Mouse (Mus musculus) stomach, embryonic 14.5 days (tissue): Measurements from ENCODE around the gene Col4a4. TPM values are rescaled to one million over a fixed set of nuclear protein-coding genes. Genes with fewer than 3 reads are reported as not detected.

Experiments used
- ATAC-seq: fragments of 200-750 bp; cut with Nextera tagmentation; 2 replicates; pipeline ENCODE4 v1.8.0; 2017; ENCODE audit warnings: low read depth, moderate TSS enrichment; ENCODE audit not compliant: insufficient number of reproducible peaks, insufficient read depth, low FRiP score
- H3K27ac ChIP-seq: fragments of 300-500 bp; sonication (generic); 2 replicates; pipeline ENCODE4 v1.5.1; 2014; ENCODE audit warnings: mild to moderate bottlenecking, low read length, moderate library complexity, mixed read lengths
- H3K27me3 ChIP-seq: fragments of 300-500 bp; sonication (generic); 2 replicates; pipeline ENCODE4 v1.6.1; 2014; ENCODE audit warnings: low read length, control low read depth, mixed read lengths; ENCODE audit not compliant: control insufficient read depth, insufficient read depth
- H3K36me3 ChIP-seq: fragments of 300-500 bp; sonication (generic); 2 replicates; pipeline ENCODE4 v1.6.1; 2014; ENCODE audit warnings: mild to moderate bottlenecking, control low read depth, low read length, moderate library complexity, mixed read lengths; ENCODE audit not compliant: control insufficient read depth, insufficient read depth
- H3K4me1 ChIP-seq: fragments of 300-500 bp; sonication (generic); 2 replicates; pipeline ENCODE4 v1.6.1; 2014; ENCODE audit warnings: low read length, control low read depth, mixed read lengths; ENCODE audit not compliant: control insufficient read depth, insufficient read depth
- H3K4me2 ChIP-seq: fragments of 300-500 bp; sonication (generic); replicated peaks from 2 replicates; pipeline ENCODE4 v1.6.1; 2014; ENCODE audit warnings: low read depth, low read length, control low read depth
- H3K4me3 ChIP-seq: fragments of 300-500 bp; sonication (generic); 2 replicates; pipeline ENCODE4 v1.5.1; 2014; ENCODE audit warnings: low read depth, low read length, control low read depth
- H3K9ac ChIP-seq: fragments of 300-500 bp; sonication (generic); replicated peaks from 2 replicates; pipeline ENCODE4 v1.6.1; 2014; ENCODE audit warnings: low read depth, mild to moderate bottlenecking, control low read depth, low read length, moderate library complexity, mixed read lengths
- H3K9me3 ChIP-seq: fragments of 300-500 bp; sonication (generic); 2 replicates; pipeline ENCODE4 v1.6.1; 2016; ENCODE audit warnings: low read depth, low read length, control low read depth; ENCODE audit not compliant: control insufficient read depth
- WGBS: fragments of 180-500 bp; shearing (Covaris S2); extraction: QIAGEN DNeasy Blood & Tissue Kit; methylation state at CpG from one replicate; pipeline ENCODE4 v1.1.7; 2014; 5-methylcytosine and 5-hydroxymethylcytosine counted together
- polyA plus RNA-seq: library from polyadenylated mRNA; unstranded; fragments of >200 nt; fragmentation: Nextera tagmentation; extraction: Ambion mirVana; gene quantifications from 2 replicates; pipeline ENCODE4 v1.2.1, GENCODE M21; 2014

The Col4a4 gene
- polyA plus RNA-seq, 1 experiment from 2014 or later: 0.90 TPM

- Histone ChIP-seq H3K27ac (no peak overlapping the region), H3K36me3 (no peaks in the 10 kb centered on the region), H3K4me3 (no peak overlapping the region), H3K4me1 (no peaks in the 10 kb centered on the region), H3K4me2 (no peak overlapping the region), H3K9ac (no peak overlapping the region), H3K9me3 (no peaks in the 10 kb centered on the region), H3K27me3 (no peaks in the 10 kb centered on the region)
- ATAC-seq: no peak
- 61% methylated on average over 3 of the region's 3 CpGs for WGBS
Measured at GRCm38 (mm10) chr1:82414434-82415045, 172.1 kb downstream of the Col4a4 start.

- no peaks in the 10 kb centered on the region for H3K9me3 ChIP-seq
- H3K4me3 ChIP-seq: no peak overlapping the region
- no peak overlapping the region for H3K9ac ChIP-seq
- H3K27me3 ChIP-seq: no peaks in the 10 kb centered on the region
- no peaks in the 10 kb centered on the region for H3K36me3 ChIP-seq
- H3K4me2 ChIP-seq: no peak overlapping the region
- H3K27ac ChIP-seq: no peak overlapping the region
- no peak for ATAC-seq
- H3K4me1 ChIP-seq: no peaks in the 10 kb centered on the region
- WGBS: 47% methylated on average over 4 of the region's 4 CpGs
Measured at GRCm38 (mm10) chr1:82412085-82412484, 174.6 kb downstream of the Col4a4 start.

GRCm38 (mm10) chr1:82411521-82411920 lies 175.1 kb downstream of the Col4a4 start:
- Histone ChIP-seq H3K4me3 (no peak overlapping the region), H3K27me3 (no peaks in the 10 kb centered on the region), H3K9ac (no peak overlapping the region), H3K9me3 (no peaks in the 10 kb centered on the region), H3K4me2 (no peak overlapping the region), H3K36me3 (no peaks in the 10 kb centered on the region), H3K27ac (no peak overlapping the region), H3K4me1 (no peaks in the 10 kb centered on the region)
- 62% methylated on average over 5 of the region's 5 CpGs for WGBS
- ATAC-seq: no peak

- WGBS: 74% methylated on average over 3 of the region's 3 CpGs
Measured at GRCm38 (mm10) chr1:82410548-82410947, 176.1 kb downstream of the Col4a4 start.

GRCm38 (mm10) chr1:82409271-82409670 lies 177.4 kb downstream of the Col4a4 start:
- no peak for ATAC-seq
- WGBS: 93% methylated on average over 9 of the region's 9 CpGs

More at GRCm38 (mm10) chr1:82410548-82410947, 176.1 kb downstream of the Col4a4 start:
- H3K27me3 ChIP-seq: no peaks in the 10 kb centered on the region
- H3K4me1 ChIP-seq: no peaks in the 10 kb centered on the region
- H3K9me3 ChIP-seq: no peaks in the 10 kb centered on the region
- H3K4me3 ChIP-seq: no peak overlapping the region
- H3K36me3 ChIP-seq: no peaks in the 10 kb centered on the region
- ATAC-seq: no peak
- H3K9ac ChIP-seq: no peak overlapping the region
- H3K4me2 ChIP-seq: no peak overlapping the region
- no peak overlapping the region for H3K27ac ChIP-seq

GRCm38 (mm10) chr1:82407786-82408185 lies 178.9 kb downstream of the Col4a4 start:
- ATAC-seq: no peak
- Histone ChIP-seq H3K4me3 (no peak overlapping the region), H3K4me2 (no peak overlapping the region), H3K27ac (no peak overlapping the region), H3K27me3 (no peaks in the 10 kb centered on the region), H3K9ac (no peak overlapping the region), H3K4me1 (no peaks in the 10 kb centered on the region), H3K36me3 (no peaks in the 10 kb centered on the region), H3K9me3 (no peaks in the 10 kb centered on the region)
- 89% methylated on average over 3 of the region's 3 CpGs for WGBS

More at GRCm38 (mm10) chr1:82409271-82409670, 177.4 kb downstream of the Col4a4 start:
- H3K4me2 ChIP-seq: no peak overlapping the region
- H3K27ac ChIP-seq: no peak overlapping the region
- no peaks in the 10 kb centered on the region for H3K9me3 ChIP-seq
- H3K4me1 ChIP-seq: no peaks in the 10 kb centered on the region
- H3K36me3 ChIP-seq: no peaks in the 10 kb centered on the region
- H3K4me3 ChIP-seq: no peak overlapping the region
- H3K27me3 ChIP-seq: no peaks in the 10 kb centered on the region
- no peak overlapping the region for H3K9ac ChIP-seq

Other genes with a start within 250 kb of the Col4a4 start
- 0.71 TPM in 2 replicates for gene Col4a3, start 72 bp upstream of the Col4a4 start, polyA plus RNA-seq
- 200 and 221 TPM in 2 replicates for gene Mff, start 138.0 kb upstream of the Col4a4 start, polyA plus RNA-seq
- 5.2 and 5.8 TPM in 2 replicates for gene Tm4sf20, start 181.6 kb upstream of the Col4a4 start, polyA plus RNA-seq
- not detected in 2 replicates for gene Gm47791, start 184.4 kb upstream of the Col4a4 start, polyA plus RNA-seq